Comparison of ENCODE assay signal across 32 mouse cellular contexts in the genomic region with DNA sequence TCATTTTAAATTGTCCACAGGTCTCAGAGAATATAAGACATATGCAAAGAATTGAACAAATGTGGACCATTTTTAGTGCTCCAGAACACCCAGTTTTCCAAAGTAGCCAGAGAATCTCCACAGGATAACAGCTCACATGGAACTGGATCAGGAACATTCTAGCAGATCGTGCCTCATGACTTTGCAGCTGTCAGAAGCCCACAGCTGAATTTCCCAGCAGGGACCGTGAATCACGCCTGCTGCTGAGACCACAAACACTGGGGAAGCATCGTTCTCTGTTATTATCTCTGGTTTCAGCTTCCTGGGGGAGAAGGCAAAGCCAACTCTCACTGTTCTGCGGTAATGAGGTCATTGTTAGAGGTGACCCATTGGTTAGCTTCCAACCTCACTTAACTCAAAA.
DNase-seq lines count a peak whose midpoint lies in the region; ATAC-seq and TF ChIP-seq lines count a peak whose summit lies in the region.
"Had no signal": no experiment of that assay in that cellular context is flagged by ENCODE, and none has a peak within 500 bp of the region (broad histone marks: within the 10 kb centered on the region; RNA-seq: fewer than 3 reads in every experiment).

No protein-coding gene starts in this region.

- ATAC-seq in hindbrain, postnatal 0 days, result no peak
- no peak for ATAC-seq in hindbrain, embryonic 11.5 days (ENCODE audit: low FRiP score)
- ATAC-seq: forebrain, embryonic 14.5 days; intestine, postnatal 0 days; liver, embryonic 12.5 days; liver, postnatal 0 days; midbrain, embryonic 16.5 days; Patski had no signal

- no peak overlapping the region for H3K4me3 ChIP-seq in hindbrain, postnatal 0 days (ENCODE audit: low read length)
- no peak overlapping the region for H3K4me3 ChIP-seq in hindbrain, embryonic 11.5 days (ENCODE audit: low read depth, low read length)
- H3K4me3 ChIP-seq: gastrocnemius, adult 2 months; hindbrain, embryonic 13.5 days; limb, embryonic 13.5 days; liver, embryonic 12.5 days; neural tube, embryonic 13.5 days had no signal

- H3K27ac ChIP-seq in hindbrain, postnatal 0 days, result no peak overlapping the region
- no peak overlapping the region for H3K27ac ChIP-seq in hindbrain, embryonic 11.5 days (ENCODE audit: low read depth, low read length)
- H3K27ac ChIP-seq: gastrocnemius, adult 2 months; hindbrain, embryonic 13.5 days; limb, embryonic 13.5 days; liver, embryonic 12.5 days; neural tube, embryonic 13.5 days had no signal

- H3K36me3 ChIP-seq in hindbrain, postnatal 0 days (ENCODE audit: insufficient read depth, low read length), result no peaks in the 10 kb centered on the region
- H3K36me3 ChIP-seq in hindbrain, embryonic 11.5 days (ENCODE audit: control insufficient read depth, insufficient read depth, low read length), result no peaks in the 10 kb centered on the region
- H3K36me3 ChIP-seq: hindbrain, embryonic 13.5 days; limb, embryonic 13.5 days; liver, embryonic 12.5 days; neural tube, embryonic 13.5 days had no signal

- no peaks in the 10 kb centered on the region for H3K27me3 ChIP-seq in hindbrain, postnatal 0 days (ENCODE audit: insufficient read depth, low read length)
- no peaks in the 10 kb centered on the region for H3K27me3 ChIP-seq in hindbrain, embryonic 11.5 days (ENCODE audit: control insufficient read depth, insufficient read depth, low read length)
- H3K27me3 ChIP-seq: hindbrain, embryonic 13.5 days; limb, embryonic 13.5 days; liver, embryonic 12.5 days; neural tube, embryonic 13.5 days; Patski had no signal

- TF ChIP-seq CTCF in hindbrain, postnatal 0 days (IDR thresholded peaks at IDR 0.05; ENCODE audit: low read depth), result no peak

- no peaks in the 10 kb centered on the region for H3K9me3 ChIP-seq in hindbrain, postnatal 0 days (ENCODE audit: low read length)
- H3K9me3 ChIP-seq in hindbrain, embryonic 11.5 days (ENCODE audit: control insufficient read depth, low read length), result no peaks in the 10 kb centered on the region
- H3K9me3 ChIP-seq: hindbrain, embryonic 13.5 days; limb, embryonic 13.5 days; liver, embryonic 12.5 days had no signal

- H3K4me1 ChIP-seq in hindbrain, postnatal 0 days (ENCODE audit: insufficient read depth, low read length), result no peaks in the 10 kb centered on the region
- H3K4me1 ChIP-seq in hindbrain, embryonic 11.5 days (replicated peaks; ENCODE audit: control insufficient read depth, insufficient read depth, low read length), result no peaks in the 10 kb centered on the region
- H3K4me1 ChIP-seq: hindbrain, embryonic 13.5 days; limb, embryonic 13.5 days; neural tube, embryonic 13.5 days had no signal

- H3K9ac ChIP-seq in hindbrain, postnatal 0 days (replicated peaks; ENCODE audit: low read length), result no peak overlapping the region
- H3K9ac ChIP-seq in hindbrain, embryonic 11.5 days (ENCODE audit: low read depth, low read length), result no peak overlapping the region
- H3K9ac ChIP-seq: hindbrain, embryonic 13.5 days; limb, embryonic 13.5 days; liver, embryonic 12.5 days; liver, postnatal 0 days; neural tube, embryonic 13.5 days had no signal

- no peak overlapping the region for H3K4me2 ChIP-seq in hindbrain, postnatal 0 days (ENCODE audit: low read depth, low read length)
- no peak overlapping the region for H3K4me2 ChIP-seq in hindbrain, embryonic 11.5 days (replicated peaks; ENCODE audit: low read depth, low read length)
- H3K4me2 ChIP-seq: heart, embryonic 11.5 days; hindbrain, embryonic 13.5 days; limb, embryonic 13.5 days; liver, embryonic 12.5 days; midbrain, embryonic 11.5 days; neural tube, embryonic 13.5 days had no signal

- WGBS in hindbrain, postnatal 0 days, result 46% methylated on average over 5 of the region's 5 CpGs
- 74% methylated on average over 5 of the region's 5 CpGs for WGBS in hindbrain, embryonic 11.5 days

- DNase-seq in hindbrain, postnatal 0 days (ENCODE audit: low spot score), result peak; percentile 12
- DNase-seq in hindbrain, embryonic 11.5 days (ENCODE audit: low spot score), result no peak
- peak; percentile 2 for DNase-seq in right cerebral cortex, adult 18-20 months
- no peak for DNase-seq in right cerebral cortex, postnatal 25 days
- DNase-seq in brain, adult 2 months (ENCODE audit: low read depth, low spot score), result peak; percentile 71
- no peak for DNase-seq in MN1 (ENCODE audit: low spot score)
- DNase-seq in cerebellum, adult 18-20 months, result no peak
- DNase-seq: adrenal gland, postnatal 14 days; cerebellum, adult 8-10 months; cerebellum, postnatal 25 days; gastrocnemius, adult 2 months; gastrocnemius, postnatal 36 days; heart, adult 18-20 months; heart, postnatal 36 days; kidney, postnatal 14 days; layer of hippocampus, postnatal 36 days; liver, postnatal 0 days; lung, postnatal 36 days; right cerebral cortex, postnatal 14 days; spleen, adult 18-20 months; thymus, adult 18-20 months; thymus, postnatal 25 days had no signal

Comparison
In these comparisons a context has a peak if more than half of its experiments do, and no peak if none do; other contexts are left out.
1. DNase-seq: peak in hindbrain, postnatal 0 days (single experiment), right cerebral cortex, adult 18-20 months (single experiment) and brain, adult 2 months (single experiment); none in hindbrain, embryonic 11.5 days (single experiment), right cerebral cortex, postnatal 25 days (single experiment), MN1 (single experiment) and cerebellum, adult 18-20 months (0 of 2).